Mouse (Mus musculus): ENCODE results near the gene Hoxb4.

The Hoxb4 gene

DNA sequence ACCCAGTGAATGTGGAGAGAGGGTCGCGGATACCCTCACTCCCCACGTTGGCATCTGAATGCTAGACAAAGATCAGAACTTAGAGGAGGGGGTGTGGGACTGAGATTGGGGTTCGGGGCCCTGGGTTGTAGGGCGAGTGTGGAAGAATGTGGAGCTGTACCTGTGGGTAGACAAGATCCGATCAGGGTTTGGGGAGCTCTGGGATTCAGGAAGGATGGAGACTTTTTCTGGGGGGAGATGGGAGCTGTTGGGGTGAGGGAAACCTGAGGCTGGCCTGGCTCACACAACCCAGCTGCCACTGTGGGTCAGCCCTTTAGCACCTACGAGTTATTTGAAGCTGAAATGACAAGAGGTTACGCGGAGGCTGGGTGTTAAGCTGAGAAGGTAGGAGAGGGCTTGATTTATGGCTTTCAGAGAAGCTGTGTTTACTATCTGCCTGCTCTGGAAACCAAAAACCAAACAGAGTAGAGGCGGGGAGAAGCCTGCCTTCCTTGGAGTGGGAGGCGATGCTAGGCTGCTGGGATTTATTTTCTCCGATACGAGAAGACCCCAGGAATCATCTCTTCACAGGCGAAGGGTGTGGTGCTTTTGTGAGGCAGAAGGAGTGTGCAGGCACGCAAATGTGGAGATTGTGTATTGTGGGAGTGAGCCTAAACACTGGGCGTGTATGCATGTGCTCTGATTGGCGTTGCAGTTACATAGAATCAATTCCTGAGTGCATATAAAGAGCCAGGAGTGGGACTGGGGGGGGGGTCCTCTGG is 15.4 kb downstream of the Hoxb4 start:
- no peak for DNase-seq (ENCODE audit: low spot score in 2 of 2)

DNA sequence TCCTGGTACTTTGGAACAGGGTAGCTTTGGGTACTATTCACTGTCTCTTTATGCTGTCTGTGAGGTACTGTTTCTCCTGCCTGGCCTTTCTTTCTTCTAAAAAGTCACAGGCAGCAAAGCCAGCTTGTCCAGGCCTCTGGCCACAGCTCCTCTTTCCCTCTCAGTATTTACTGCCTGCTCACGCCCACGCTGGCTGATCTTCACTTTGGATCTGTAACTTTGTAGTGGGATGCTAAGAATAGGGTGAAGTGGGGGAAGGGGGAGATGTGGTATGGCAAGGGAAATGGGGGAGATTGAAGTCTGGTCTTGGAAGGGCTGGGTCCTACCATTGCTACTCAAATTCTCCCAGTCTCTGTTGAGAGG is 15.9 kb downstream of the Hoxb4 start:
- DNase-seq (ENCODE audit: low spot score in 2 of 2), result no peak

GRCm38 (mm10) chr11:96334998-96335397 is 16.9 kb downstream of the Hoxb4 start:
- DNase-seq (ENCODE audit: low spot score in 2 of 2), result no peak

DNA sequence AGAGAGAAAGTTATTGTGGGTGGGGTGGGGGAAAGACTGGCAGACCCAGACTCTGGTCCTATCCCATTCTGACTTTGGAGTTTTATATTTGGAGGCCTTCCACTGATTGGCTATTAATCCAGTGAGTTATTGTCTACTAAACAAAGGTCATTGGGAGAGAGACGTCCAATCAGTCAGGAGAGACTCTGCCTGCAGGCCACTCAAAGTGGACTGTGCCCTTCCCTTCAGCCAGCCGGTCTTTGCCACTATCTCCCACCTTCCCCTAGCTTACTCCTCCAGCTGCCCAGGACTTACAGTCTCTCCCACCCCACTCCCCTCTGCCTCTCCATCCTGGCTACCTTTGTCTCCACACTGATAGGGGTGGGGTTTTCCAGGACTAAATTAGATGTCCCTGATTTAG is 18.5 kb downstream of the Hoxb4 start:
- no peak for DNase-seq (ENCODE audit: low spot score in 2 of 2)

GRCm38 (mm10) chr11:96337026-96337425 is 19.0 kb downstream of the Hoxb4 start:
- DNase-seq (ENCODE audit: low spot score in 2 of 2), result no peak

DNA sequence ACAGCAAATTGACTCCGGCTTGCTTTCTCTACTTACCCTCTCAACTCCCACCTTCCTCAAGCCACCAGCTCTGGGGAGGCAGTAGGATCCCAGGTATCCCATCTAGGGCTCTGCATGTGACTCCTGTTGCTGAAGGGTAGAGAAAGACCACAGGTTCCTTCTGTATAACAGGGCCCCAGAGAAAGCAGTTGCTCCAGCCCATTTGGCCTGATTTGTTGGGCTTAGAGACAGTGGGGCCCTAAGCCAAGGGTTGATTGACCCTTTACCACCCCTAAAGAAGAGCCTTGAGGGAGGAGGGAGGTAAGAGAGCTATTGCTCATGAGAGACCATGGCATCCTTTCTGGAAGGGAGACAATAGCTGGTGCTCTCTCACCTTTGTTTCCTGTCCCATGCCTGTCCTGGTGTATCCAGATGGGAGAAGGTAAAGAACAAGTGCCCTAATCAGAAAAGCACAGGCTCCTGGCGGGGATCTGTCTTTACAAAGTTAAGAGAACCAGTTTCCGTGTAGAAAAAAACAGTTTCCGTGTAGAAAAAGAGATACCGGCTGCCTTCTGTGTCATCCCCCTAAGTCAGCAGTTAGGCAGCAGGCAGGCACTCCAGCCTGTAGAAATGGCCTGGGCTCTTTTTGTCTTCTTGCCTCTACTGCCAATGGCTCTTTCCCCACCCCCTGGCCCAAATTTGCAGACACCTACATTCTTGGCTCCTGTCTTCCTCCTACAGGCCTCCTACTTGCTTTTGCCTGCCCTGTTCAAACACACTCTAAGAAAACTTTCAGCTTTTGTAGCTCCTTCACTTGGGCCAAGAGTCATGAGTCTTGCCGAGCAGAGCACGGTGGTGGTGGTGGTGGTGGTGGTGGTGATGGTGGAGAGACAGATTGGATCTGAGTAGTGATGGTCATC is 21.1 kb downstream of the Hoxb4 start:
- no peak for DNase-seq (ENCODE audit: low spot score in 2 of 2)

DNA sequence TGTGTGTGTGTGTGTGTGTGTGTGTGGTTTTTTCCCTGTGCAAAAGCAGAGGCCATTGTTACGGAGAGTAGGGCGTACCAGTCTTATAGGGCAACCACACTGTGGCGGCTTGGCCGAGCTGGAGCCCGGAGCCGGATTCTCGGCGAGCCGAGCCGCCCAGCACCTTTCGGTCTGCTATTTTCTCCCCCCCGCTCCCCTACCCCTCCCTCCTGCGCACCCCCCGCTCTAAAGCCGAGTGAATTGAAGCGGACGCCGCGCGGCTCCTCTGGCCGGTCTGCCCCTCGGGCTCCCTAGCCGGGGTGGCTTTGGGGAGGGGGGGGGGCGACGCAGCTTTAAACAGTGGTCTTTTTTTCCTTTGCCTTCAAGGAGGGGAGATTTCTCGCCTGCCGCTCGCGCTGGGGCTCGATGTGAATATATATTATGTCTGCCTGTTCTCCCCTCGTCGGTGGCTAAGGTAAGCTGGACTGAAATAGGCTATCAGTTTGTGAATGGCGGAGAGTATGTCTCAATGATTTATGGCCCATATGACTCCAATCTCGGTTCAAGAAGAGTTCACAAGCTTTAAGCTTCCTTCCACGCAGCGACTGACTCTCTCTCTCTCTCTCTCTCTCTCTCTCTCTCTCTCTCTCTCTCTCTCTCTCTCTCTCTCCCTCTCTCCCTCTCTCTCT is 22.8 kb downstream of the Hoxb4 start:
- no peak for DNase-seq (ENCODE audit: low spot score in 2 of 2)

DNA sequence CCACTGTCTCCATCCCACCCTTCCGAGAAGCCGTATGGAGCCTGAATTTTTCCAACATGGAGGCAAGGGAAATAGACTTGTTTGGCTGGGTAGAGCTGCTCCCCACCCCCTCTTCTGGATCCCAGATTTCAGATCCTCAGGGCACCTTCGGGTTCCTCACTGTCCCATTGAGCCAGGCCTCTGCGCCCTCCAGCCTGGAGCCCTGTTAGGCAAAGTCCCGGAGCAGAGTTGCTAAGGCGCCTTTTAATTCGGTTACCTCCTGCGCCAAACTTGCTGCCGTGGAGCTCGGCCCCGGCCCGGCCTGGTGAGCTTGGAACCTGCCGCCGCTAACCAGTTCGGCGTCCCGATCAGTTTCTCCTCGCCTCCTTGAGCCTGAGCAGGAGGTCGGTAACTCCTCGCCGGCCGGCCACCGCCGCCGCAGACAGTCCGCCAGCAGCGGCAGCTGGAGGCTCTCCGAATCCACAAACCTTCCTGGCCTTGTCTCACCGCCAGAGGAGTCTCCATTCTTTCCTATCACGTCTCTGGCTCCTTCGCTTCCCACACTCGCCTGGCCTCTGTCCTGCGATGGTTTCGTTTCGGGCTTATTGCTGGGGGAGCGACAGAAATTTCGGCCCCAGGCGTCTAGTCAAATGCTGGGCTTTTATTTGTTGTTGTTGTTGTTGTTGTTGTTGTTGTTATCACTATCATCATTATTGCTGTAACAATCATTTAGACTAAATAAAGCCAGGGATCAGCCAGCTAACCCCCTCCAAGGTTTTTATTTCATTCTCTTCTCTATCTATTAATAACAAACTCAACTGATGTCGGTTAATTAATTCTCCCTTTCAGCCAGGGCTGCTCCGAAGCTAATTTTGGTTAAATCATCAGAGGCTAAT is 23.9 kb downstream of the Hoxb4 start:
- no peak for DNase-seq (ENCODE audit: low spot score in 2 of 2)

- no peak for DNase-seq (ENCODE audit: low spot score in 2 of 2)
Measured at GRCm38 (mm10) chr11:96342576-96342930, 24.5 kb downstream of the Hoxb4 start.

GRCm38 (mm10) chr11:96343206-96343745 is 25.2 kb downstream of the Hoxb4 start:
- DNase-seq (ENCODE audit: low spot score in 2 of 2), result no peak

DNA sequence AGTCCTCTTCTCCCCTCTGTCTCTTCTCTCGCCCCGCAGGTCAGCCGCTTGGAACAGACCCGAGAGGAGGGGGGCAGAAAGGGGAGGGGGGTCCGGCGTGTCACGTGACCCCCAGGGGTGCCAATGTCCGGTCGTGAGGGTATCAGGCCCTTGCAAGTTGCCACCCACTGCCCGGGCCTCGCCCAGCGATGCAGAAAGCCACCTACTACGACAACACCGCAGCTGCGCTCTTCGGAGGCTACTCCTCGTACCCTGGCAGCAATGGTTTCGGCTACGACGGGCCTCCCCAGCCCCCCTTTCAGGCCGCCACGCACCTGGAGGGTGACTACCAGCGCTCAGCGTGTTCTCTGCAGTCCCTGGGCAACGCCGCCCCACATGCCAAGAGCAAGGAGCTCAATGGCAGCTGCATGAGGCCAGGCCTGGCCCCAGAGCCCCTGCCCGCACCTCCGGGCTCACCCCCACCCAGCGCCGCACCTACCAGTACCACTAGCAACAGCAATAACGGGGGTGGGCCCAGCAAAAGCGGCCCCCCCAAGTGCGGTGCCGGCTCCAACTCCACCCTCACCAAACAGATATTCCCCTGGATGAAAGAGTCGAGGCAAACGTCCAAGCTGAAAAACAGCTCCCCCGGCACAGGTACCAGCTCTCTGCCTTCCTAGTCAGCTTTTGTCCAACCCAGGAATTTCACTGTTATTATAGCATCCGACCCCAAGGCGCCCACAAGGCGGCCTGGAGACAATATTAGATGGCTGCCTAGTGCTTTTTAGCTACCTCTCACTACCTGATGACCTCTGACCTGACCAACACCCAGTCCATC is 26.2 kb downstream of the Hoxb4 start:
- DNase-seq (ENCODE audit: low spot score in 2 of 2), result no peak

GRCm38 (mm10) chr11:96344878-96345159 is 26.8 kb downstream of the Hoxb4 start:
- no peak for DNase-seq (ENCODE audit: low spot score in 2 of 2)

DNA sequence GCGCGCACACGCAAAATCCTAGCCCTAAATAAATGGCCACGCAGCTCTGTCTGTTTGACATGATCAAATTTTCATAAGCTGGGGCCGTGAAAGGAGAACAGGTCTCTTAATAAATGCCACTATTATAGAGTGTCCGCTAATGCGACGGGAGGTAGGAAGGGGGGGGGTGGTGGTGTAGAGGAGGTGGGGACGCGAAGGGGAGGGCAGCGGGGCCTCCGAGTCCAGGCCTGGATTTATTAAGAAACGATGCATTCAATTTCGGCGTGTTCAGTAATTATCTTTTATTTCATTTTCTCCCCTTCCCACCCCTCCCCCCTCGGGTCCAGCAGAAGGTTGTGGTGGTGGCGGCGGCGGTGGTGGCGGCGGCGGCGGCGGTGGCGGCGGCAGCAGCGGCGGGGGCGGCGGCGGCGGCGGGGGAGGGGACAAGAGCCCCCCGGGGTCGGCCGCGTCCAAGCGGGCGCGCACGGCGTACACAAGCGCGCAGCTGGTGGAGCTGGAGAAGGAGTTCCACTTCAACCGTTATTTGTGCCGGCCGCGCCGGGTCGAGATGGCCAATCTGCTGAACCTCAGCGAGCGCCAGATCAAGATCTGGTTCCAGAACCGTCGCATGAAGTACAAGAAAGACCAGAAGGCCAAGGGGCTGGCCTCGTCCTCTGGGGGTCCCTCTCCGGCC is 27.3 kb downstream of the Hoxb4 start:
- DNase-seq (ENCODE audit: low spot score in 2 of 2), result no peak

GRCm38 (mm10) chr11:96345893-96346806 is 28.1 kb downstream of the Hoxb4 start:
- no peak for DNase-seq (ENCODE audit: low spot score in 2 of 2)

GRCm38 (mm10) chr11:96346916-96347520 is 29.0 kb downstream of the Hoxb4 start:
- no peak for DNase-seq (ENCODE audit: low spot score in 2 of 2)

- DNase-seq (ENCODE audit: low spot score in 2 of 2), result no peak
Measured at GRCm38 (mm10) chr11:96347717-96348116, 29.6 kb downstream of the Hoxb4 start.

- DNase-seq (ENCODE audit: low spot score in 2 of 2), result no peak
Measured at GRCm38 (mm10) chr11:96348141-96348928, 30.3 kb downstream of the Hoxb4 start.

DNA sequence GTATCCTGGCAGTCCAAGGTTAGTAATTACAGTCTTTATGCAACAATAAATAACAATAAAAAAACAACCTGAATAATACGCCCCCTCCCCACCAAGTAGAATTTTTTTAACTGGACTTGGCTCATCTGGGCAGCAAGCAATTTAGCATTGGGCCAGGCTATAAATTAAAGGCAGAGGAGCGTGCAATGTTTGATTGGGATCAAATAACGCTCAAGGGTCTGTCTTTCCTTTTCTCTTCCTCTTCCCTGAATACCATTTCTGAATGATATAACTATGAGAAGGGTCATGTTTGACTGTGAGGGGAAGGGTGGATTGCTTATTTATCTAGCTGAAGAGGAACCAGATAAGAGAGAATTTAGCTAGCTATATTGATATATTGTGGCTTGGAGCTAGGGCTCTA is 30.9 kb downstream of the Hoxb4 start:
- DNase-seq (ENCODE audit: low spot score in 2 of 2), result no peak
